Mouse (Mus musculus): ENCODE measurements at regions not wholly inside any gene's neighbourhood (a gene's known extent, or its start where the extent isn't known, plus 50 kb on each side); places are given as distances from the start of the nearest gene placed in this dataset.

DNA sequence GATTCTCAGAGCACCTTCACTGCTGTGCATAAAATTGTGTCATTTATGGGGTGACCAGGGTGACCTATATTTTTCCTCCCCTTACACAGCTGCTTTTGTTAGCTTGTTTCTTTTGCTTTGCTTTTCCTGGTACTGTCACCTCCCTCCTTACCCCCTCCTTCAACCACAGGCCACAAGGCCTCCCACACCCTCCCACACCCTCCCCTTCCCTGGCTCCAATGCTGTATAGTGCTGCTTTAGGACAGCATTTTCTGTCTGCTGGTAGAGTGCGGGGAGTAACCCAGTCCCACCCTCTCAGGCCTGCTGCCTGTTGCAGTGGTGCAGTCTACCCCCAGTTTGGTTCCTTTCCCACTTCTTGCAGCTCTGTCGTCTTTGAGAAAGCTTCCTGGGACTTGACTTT, 209.5 kb downstream of the Dcdc2c start:
- TF ChIP-seq POLR2A (IDR thresholded peaks at IDR 0.05; ENCODE audit: borderline replicate concordance, control insufficient read depth, low read depth, low read length) = no peak
- no peak for TF ChIP-seq CTCF (IDR thresholded peaks at IDR 0.05; ENCODE audit: control insufficient read depth, insufficient read depth, low read length)

All from bone marrow, adult 2 months (tissue).